Mouse (Mus musculus): Measurements from ENCODE around the gene Mapkapk2.
"Not testable (repeated sequence)": the region's sequence is repeated elsewhere in the genome, so short reads cannot be mapped to it uniquely, and the experiment has no call there.

Gene Mapkapk2

DNA sequence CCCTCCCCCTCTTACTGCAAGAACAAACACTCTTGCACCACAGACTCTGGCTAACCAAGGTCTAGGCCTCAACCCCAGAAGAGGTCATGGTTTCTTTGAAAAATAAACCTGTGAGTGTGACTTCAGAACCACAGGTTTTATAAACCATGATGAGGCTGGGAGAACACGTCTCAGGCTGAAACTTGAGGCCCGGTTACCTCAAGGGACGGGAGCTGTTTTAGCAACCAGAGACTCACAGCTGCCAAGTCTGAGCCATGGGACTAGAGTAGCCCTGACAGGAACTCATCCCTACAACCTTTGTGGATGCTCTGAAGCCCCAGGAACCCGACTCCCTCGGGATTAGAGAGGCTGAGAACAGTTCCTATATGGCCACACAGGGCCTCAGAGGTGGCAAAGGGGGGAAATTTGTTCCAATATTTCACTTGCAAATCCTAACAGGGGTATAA lies 48.2 kb downstream of the Mapkapk2 start:
- no peak for DNase-seq (ENCODE audit: low spot score)

DNA sequence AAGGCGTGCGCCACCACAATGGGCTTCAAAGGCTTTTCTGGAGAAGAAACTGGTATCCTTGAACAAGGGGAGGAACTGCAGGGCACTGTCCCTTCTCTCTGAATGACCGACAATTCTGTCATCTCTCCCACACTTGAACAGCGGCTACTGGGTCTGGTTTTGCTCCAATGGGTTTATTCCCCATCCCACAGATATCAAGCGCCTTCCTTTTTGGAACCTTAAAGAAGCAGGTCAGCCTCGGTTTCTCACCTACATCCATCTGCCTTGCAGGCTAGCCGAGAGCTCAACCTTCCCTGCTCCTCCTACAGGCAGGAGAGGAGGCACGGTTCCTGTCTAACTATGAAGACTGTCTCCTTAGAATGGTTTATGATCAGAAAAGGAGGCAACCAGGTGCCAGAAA lies 48.7 kb downstream of the Mapkapk2 start:
- no peak for DNase-seq (ENCODE audit: low spot score)

DNA sequence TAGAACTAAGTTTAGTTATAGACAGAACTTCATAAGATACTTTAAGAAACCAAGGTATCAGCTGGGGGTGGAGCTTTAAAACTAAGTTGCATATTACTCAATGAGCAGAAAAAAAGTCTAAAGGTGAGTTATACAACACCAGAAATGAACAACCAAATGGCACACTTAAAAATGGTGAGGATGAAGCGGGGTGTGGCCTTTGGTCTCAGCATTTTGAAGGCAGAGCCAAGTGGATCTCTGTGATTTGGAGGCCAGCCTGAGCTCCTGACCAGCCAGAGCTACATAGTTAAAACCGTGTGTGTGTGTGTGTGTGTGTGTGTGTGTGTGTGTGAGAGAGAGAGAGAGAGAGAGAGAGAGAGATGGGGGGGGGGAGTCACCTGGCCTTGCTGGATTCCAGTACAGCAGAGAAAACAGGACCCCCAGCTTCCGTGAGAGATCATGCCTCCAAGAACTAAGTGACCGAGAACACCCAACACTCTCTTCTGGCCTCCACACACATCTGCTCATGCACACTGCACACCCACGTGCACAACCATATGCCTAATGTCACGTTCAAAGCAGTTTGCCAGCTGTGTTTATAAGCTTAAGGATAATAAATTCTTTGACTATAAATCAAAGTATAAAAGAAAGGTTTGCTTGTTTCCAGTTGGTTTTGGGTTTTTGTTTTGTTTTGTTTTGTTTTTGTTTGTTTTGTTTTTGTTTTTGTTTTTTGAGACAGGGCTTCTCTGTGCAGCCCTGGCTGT lies 49.3 kb downstream of the Mapkapk2 start:
- DNase-seq (ENCODE audit: low spot score) = no peak

DNA sequence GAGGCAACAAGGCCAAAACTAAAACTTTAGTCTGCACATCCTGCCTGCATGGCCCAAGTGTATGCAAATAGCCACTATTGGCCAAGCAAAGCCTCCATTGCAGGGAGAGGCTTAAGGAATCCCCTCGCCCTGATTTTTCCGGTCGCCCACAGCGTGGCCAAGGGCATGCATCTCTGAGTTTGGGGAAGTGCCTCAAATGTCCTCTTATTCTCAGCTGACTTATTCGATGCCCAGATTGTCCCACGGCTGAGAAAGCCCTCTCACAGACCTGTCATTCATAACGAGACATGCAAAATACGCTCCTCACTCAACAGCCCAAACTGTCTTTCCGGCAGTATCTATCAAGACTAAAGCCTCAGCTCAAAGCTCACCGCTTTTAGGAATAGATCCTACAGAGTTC lies 51.0 kb downstream of the Mapkapk2 start:
- no peak for DNase-seq (ENCODE audit: low spot score)

DNA sequence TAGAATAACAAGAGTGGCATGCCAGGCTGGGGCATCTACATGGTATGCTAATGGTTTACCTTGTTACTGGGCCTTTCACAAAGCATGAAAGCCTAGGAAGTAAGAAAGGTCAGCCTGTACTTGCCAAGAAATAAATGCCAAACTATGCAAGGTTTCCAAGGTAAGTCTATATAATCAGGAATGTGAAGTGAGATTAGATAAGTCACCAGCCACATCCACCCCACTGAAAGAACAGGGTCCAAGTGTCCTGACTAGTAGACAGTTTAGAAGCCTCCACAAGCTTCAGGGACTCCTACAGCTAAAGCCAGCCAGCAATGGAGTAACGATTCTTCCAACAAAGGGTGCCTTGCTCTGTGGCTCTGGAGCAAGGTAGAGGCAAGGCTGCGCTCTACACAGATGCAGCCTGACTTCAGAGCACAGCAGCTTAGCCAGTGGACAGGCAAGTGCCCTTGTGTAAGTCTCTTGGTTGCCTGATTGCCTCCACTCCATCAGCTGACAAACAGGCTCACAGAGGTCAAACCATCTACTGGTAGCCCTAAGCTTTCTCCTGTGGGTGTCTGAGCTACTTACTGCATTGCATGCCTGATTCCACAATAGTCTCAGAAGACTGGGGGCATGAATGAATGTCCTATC lies 51.8 kb downstream of the Mapkapk2 start:
- no peak for DNase-seq (ENCODE audit: low spot score)

DNA sequence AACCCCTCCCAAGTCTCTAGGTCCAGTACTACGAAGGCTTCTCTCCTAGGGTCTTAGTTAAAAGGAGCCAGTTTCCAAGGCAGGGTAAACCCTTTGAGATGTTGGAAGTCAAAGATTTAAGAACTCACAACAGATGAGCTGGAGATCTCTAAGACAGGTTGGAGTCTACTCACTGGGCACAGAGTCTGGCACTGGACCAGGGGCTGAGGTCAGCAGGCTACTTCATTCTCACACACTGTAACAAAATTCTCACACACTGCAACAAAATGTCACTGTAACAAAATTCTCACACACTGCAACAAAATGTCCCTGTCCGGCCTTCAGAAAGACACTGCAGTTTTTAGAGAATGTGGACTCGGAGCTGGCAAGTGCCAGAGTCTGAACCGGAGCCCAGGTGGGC lies 54.0 kb downstream of the Mapkapk2 start:
- DNase-seq (ENCODE audit: low spot score) = no peak

DNA sequence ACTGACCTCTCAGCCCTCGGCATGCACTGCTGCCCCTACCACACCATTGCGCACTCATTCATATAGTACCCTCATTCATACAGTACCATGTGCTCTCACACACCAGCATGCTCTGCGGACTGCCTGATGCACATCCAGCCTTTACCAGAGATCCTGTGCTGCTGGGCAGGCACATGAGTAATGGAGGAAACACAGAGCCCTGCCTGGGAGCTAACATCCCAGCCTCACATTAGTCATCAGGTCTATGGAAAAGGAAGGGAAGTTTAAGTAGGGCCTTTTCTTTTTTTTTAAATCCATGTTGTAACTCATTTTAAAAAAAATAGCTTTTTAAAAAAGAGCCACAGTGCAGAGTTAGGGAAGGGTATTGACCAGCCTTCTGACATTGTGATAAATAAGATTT lies 54.9 kb downstream of the Mapkapk2 start:
- DNase-seq (ENCODE audit: low spot score) = no peak

DNA sequence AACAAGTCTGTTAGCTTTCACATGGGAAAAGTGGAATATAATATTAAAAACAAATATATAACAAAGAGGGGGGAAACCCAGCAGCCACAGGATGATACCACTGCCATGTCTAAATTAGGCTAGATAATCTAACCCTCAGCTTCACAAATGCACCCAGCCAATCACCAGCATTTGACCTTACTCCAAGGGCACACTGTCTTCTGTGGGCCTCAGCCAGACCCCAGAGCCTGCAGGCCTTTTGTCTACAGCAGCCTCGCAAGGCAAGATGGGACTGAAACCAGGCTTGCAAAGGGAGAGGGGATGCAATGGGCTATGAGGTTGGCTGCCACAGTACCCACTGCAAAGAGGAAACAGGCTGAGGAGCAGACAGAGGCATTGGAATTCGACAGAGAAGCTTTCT lies 55.4 kb downstream of the Mapkapk2 start:
- DNase-seq (ENCODE audit: low spot score) = no peak

DNA sequence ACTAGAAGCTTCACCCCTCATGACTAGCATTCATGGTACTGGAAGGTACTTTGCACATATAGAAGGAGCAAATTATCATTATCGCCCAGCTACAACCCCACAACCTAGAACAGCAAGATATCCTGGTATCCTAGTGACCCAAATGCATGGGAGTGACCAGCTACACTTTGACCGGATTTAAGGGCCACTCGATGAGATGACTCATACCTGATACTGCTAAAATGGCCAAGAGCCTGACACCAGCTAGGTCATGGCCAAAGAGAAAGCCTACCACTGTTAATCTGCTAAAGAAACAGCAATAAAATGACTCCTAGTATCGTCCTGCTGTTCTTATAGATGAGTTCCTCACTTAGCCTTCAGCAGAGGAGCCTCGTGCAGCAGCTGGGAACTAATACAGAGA lies 58.1 kb downstream of the Mapkapk2 start:
- DNase-seq (ENCODE audit: low spot score) = no peak

DNA sequence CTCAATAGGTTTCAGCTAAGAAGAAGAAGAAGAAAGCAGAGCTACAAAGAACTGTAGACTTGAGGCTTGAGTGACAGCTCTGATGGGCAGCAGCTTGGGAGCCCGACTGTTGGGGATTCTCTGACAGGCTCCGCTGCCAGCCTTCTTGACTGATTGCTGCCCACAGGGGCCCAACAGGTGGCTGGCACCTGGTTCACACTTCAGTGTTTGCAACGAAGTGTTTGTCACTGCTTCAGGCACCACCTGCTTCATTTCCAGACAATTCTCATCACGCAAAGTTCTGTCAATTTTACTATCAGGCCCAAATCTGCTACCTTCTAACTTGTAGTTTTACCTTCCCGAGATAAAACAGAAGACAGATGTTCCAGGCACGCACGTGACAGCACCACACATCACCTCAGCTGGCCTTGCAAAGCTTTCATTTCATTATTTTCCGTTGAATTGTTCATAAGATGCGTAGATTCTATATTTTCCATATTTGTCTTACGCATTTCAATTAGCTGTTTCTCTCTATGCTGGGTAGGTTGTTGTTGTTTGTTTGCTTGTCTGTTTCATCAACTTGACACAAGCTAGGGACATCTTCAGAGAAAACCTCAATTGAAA lies 59.1 kb downstream of the Mapkapk2 start:
- no peak for DNase-seq (ENCODE audit: low spot score)

DNA sequence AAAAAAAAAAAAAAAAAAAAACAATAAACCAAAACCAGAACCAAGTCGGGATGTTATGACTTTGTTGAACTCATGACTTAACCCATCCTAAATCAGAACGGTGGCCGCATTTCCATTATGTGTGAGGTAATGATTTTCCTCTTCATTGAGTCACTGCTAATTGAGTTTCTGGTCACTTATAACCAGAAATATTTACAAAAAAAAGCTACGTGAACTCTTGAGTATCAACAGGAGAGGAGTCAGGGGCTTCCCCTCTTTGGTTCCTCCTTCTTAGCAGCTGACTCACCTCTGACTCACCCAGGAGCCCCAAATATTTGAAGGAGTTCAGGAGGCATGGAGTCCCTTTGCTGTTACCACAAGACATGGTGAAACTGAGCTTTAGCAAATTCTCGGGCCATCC lies 59.6 kb downstream of the Mapkapk2 start:
- no peak for DNase-seq (ENCODE audit: low spot score)

DNA sequence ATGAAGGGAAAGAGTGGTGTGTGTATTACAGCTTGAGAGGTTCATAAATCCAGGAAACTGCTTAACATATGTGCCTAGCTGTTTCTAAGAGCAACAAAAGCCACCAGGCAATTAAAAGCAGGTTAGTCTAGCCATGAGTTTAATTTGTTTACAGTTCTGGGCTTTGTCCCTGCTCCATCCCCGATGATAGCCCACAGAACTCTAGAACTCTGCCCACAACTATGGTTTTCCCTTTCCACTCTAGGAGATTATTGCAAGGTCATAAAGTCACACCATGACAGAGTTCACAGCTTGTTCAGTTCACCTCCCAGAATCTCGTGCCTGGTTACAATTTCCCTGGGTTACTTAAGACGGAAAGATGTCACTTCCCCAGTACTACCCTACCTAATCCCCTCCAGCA lies 66.4 kb downstream of the Mapkapk2 start:
- no peak for DNase-seq (ENCODE audit: low spot score)

DNA sequence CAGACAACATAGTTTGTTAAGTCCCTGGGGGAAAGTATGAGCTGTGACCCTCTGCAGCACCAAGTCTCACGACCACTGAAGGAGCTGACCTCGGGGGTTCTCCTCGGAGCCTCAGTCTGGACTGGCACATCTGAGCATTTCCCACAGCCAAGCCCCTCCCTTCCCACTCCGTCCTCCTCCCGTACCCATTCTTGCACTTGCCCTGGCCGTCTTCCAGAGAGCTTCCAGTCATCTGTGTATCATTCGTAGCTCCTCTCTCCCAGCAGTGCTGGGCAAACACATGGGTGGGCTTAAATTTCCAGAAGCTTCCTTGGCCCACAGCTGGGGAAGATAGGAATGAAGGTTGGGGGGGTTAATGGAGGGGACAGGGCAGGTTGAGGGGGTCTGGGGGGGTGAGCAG lies 67.4 kb downstream of the Mapkapk2 start:
- no peak for DNase-seq (ENCODE audit: low spot score)

DNA sequence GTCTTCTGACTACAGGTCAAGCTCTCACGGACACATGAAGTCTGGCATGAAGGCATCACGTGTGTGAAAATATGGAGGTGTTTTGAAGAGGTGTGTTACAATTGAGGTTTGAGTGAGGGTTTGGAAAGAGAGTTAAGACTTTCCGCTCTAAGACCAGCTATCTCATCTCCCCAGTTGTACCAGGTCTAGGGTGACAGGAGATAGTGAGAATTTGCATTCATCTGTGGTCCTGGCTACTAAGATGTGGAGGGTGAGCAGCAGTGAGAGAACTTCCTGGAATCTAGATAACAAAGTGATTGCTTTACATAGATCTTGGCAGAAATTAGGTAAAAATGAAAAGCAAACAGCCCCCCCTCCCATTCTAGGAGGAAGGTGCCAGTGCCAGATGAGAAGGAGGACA lies 68.4 kb downstream of the Mapkapk2 start:
- peak; percentile 52 for DNase-seq (ENCODE audit: low spot score)

DNA sequence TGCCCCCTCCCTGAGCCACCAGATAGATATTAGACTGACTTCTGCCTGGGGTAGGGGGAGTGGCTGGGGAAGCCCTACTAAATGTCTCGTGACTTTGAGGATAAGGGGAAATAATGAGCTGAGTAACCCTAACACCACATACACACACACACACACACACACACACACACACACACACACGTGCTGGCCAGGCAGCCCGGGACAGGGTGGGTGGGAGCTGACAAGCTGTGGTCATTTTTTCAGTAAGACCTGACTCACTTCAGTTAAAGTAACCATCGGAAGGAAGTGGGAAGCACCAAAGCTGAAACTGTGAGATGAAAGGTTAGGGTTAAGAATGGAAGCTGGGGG lies 71.8 kb downstream of the Mapkapk2 start:
- DNase-seq (ENCODE audit: low spot score) = no peak

DNA sequence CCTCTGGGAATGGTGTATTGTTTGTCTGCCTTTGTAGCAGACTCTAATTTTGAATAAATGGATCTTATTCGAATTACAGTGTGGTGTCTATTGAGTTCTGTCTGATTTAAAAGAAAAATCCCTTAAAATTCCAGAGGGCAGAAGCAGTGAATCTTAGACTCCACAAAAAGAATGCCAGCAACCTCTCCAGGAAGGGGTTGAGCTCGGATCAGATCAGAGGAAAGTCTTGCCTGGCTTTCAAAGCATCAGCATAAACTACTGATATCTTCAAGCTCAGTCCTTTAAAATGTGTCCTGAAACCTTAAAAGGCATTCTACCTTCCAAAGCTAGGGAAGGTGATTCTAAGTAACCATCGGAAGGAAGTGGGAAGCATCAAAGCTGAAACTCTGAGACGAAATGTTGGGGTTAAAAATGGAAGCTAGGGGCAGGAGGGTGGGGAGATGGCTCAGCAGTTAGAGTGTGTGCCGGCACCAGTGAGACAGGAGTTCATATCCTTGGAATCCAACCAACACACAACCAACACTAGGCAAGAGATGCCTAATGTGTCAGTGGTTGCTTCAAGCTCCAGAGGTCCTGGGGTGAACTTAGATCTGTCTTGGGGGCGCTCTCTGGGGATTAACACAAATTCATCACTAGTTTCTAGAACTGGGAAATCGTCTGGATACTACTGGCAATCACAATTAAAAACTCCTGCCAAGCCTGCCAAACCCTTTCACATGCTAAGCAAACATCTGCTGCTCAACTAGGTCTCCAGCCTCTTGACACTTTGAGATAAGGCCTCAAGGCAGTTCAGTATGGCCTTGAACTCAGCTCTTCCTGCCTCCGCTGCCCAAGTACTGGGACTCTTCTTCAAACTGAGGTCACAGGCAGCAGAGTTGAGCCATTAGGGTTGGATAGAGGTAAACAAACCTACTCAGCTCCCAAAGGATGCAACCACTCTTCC lies 72.5 kb downstream of the Mapkapk2 start:
- DNase-seq (ENCODE audit: low spot score) = no peak

DNA sequence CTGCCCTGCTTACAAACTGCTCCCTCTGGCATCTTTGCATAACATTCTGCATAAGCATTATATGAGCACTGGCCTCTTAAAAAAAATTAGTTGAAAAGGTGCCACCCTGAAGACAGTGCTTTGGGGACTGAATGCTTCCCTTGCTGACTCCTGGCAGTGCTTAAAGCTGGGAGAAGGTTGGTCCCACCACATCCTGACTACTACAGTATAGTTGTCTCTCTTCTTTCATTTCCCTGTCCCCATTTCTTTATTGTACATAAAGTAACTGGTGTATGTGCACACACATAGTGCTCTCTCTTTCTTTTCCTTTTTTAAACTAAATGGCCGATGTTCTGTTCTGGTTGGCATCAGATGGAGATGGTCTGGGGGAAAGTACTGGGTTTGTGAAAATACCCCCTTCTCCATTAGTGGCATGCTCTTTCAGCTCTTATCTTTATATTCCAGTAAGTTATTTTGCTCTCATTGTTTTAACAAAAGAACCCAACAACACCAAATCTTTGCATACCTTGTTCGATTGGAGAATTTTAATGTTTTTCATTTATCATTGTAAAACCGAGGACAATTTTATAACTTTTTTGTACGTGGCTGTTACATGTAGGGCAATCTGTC lies 74.3 kb downstream of the Mapkapk2 start:
- DNase-seq (ENCODE audit: low spot score) = not testable (repeated sequence)

DNA sequence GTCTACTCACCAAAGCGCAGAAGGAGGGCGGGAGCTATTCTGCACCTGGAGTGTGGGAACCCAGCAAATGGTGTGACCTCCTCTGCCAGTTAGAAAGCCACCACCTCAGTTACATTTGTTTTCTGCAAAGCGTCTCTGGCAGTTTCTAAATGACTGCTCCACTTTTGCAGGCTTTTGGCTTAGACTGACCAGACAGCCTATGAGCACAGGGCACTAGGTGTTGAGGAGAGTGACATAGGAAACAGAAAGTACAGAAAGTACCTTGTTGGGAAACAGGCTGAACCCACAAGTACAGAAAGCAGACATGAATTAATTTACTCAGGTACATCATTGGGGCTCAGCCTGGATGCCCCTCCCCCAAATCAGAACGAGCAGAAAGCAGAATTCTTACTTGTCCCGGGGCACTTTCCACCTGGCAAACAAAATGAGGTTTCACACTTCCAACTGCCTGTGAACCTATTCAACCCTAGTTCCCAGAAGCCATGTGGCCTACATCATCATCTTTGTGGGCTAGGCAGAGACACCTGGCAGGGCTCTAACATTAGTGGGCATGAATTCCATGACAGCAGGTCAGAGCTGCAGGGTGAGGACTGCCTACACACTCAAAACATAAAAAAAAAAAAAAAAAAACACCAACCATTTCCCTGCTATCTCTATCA lies 74.9 kb downstream of the Mapkapk2 start:
- no peak for DNase-seq (ENCODE audit: low spot score)

DNA sequence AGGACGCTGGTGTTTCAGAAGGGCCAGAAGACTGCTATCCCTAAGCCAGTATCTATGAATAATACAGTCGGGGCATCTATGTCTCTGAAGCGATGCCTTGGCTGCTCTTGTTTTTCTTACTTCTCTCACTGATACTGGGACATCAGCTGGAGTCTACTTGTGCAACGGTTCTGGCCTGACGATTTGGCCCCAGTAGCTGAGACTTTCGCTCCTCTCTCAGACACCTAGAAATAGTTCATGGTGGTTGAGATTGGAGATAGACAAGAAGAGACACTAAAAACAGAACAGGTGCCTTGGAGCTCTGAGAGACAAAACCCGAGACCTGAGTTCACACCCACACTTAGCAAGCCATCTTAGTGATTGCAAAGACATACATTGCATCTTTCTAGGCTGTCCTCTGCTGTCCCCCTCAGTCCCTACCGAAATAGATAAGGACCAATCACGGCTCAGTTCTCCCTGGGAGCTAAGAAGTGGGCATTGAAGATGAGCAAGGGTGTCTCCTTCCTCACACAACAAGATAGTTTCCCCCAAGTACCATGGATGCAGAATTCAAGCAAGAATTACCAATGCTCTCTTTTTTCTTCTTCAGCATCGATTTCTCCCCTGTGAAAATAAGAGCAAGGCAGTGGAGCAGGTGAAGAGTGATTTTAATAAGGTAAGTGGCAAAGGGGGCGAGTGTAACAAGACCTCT lies 75.6 kb downstream of the Mapkapk2 start:
- DNase-seq (ENCODE audit: low spot score) = no peak

DNA sequence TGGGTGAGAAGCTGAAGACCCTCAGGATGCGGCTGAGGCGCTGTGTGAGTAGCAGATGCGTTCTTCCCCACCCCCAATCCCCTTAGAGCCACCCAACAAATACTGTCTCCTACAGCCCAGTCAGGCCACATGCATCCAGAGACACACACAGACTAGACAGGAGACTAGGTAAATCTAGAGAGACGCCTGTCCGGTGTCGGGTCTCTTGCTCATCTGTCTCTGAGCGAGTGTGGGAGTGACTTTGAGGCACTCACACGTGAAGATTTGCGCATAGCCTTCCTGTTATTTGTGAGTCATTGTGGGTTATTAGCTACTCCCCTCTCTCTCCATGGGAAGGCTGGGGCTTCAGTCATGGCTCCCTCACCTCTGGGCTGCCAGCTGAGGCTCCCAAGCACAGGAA lies 76.2 kb downstream of the Mapkapk2 start:
- no peak for DNase-seq (ENCODE audit: low spot score)

Data from c-Kit-positive CD71-positive TER-119-positive erythroid progenitor cells, embryonic 14.5 days (primary cell).